ENCODE assay signal across 17 mouse cellular contexts in genomic region chr3:153929526-153929925, GRCm38 (mm10). TPM values are rescaled to one million over a fixed set of nuclear protein-coding genes. Genes with fewer than 3 reads are reported as not detected.
DNase-seq lines count a peak whose midpoint lies in the region; ATAC-seq and TF ChIP-seq lines count a peak whose summit lies in the region.
"Had no signal": no experiment of that assay in that cellular context is flagged by ENCODE, and none has a peak within 500 bp of the region (broad histone marks: within the 10 kb centered on the region; RNA-seq: fewer than 3 reads in every experiment).

No protein-coding gene starts in this region.

- peak; percentile 96 for DNase-seq in liver, adult 2 months (ENCODE audit: extremely low read depth, low read depth, low spot score)
- no peak for DNase-seq in liver, embryonic 11.5 days (ENCODE audit: low spot score)
- DNase-seq in CD4-positive, CD25-positive, alpha-beta regulatory T cell, adult 2 months (ENCODE audit: low read depth, low spot score): peak; percentile 69
- no peak for DNase-seq in heart, embryonic 10.5 days (ENCODE audit: low spot score)
- DNase-seq in layer of hippocampus, adult 9-11 months: no peak
- DNase-seq: adrenal gland, adult 2 months; cerebellum, postnatal 25 days; lung, adult 18-20 months; lung, postnatal 4 days had no signal

- no peak for ATAC-seq in liver, embryonic 11.5 days (replicated peaks; ENCODE audit: low FRiP score)
- peak; percentile 67 for ATAC-seq in erythroid progenitor cell, adult 5-6 weeks (replicated peaks; ENCODE audit: low FRiP score, poor library complexity, severe bottlenecking)
- peak; percentile 79 for ATAC-seq in megakaryocyte-erythroid progenitor cell, adult 5-6 weeks (replicated peaks; ENCODE audit: low FRiP score, low TSS enrichment, poor library complexity, severe bottlenecking)
- ATAC-seq: forebrain, embryonic 16.5 days; intestine, embryonic 16.5 days; midbrain, embryonic 13.5 days had no signal

- H3K79me2 ChIP-seq in liver, adult 2 months (ENCODE audit: control insufficient read depth, insufficient read depth, low read length): no peaks in the 10 kb centered on the region

- H3K4me1 ChIP-seq in liver, adult 2 months (ENCODE audit: control insufficient read depth, insufficient read depth, low read length): peaks cover 23% of the 10 kb centered on the region
- no peaks in the 10 kb centered on the region for H3K4me1 ChIP-seq in liver, embryonic 11.5 days (replicated peaks; ENCODE audit: control insufficient read depth, insufficient read depth, low read length)
- H3K4me1 ChIP-seq in heart, embryonic 10.5 days: no peaks in the 10 kb centered on the region
- H3K4me1 ChIP-seq: hindbrain, embryonic 13.5 days; limb, embryonic 10.5 days; midbrain, embryonic 13.5 days had no signal

- H3K4me2 ChIP-seq in liver, embryonic 11.5 days: no peak overlapping the region
- H3K4me2 ChIP-seq: hindbrain, embryonic 13.5 days; midbrain, embryonic 13.5 days had no signal

- H3K9ac ChIP-seq in liver, adult 2 months (ENCODE audit: low read depth, low read length): no peak overlapping the region
- no peak overlapping the region for H3K9ac ChIP-seq in liver, embryonic 11.5 days (ENCODE audit: low read depth, low read length)
- H3K9ac ChIP-seq: hindbrain, embryonic 13.5 days; midbrain, embryonic 13.5 days had no signal

- H3K27ac ChIP-seq in liver, adult 2 months (replicated peaks; ENCODE audit: insufficient read depth, low read depth, low read length): peak overlapping the region; percentile 53
- H3K27ac ChIP-seq in liver, embryonic 11.5 days (ENCODE audit: low read depth, low read length): no peak overlapping the region
- H3K27ac ChIP-seq in heart, embryonic 10.5 days: no peak overlapping the region
- H3K27ac ChIP-seq: hindbrain, embryonic 13.5 days; limb, embryonic 10.5 days; midbrain, embryonic 13.5 days had no signal

- no peak overlapping the region for H3K4me3 ChIP-seq in liver, adult 2 months (ENCODE audit: insufficient read depth, low read depth, low read length)
- no peak overlapping the region for H3K4me3 ChIP-seq in liver, embryonic 11.5 days (ENCODE audit: low read depth, low read length)
- H3K4me3 ChIP-seq in heart, embryonic 10.5 days: no peak overlapping the region
- H3K4me3 ChIP-seq: hindbrain, embryonic 13.5 days; limb, embryonic 10.5 days; midbrain, embryonic 13.5 days had no signal

- H3K27me3 ChIP-seq in liver, adult 2 months (ENCODE audit: control insufficient read depth, insufficient read depth, low read length): no peaks in the 10 kb centered on the region
- no peaks in the 10 kb centered on the region for H3K27me3 ChIP-seq in liver, embryonic 11.5 days (replicated peaks; ENCODE audit: control insufficient read depth, insufficient read depth, low read length)
- H3K27me3 ChIP-seq in heart, embryonic 10.5 days (ENCODE audit: insufficient read depth, poor library complexity, severe bottlenecking): no peaks in the 10 kb centered on the region
- H3K27me3 ChIP-seq: hindbrain, embryonic 13.5 days; midbrain, embryonic 13.5 days had no signal

- no peaks in the 10 kb centered on the region for H3K9me3 ChIP-seq in liver, embryonic 11.5 days (ENCODE audit: control insufficient read depth, low read length)
- no peaks in the 10 kb centered on the region for H3K9me3 ChIP-seq in heart, embryonic 10.5 days
- H3K9me3 ChIP-seq: hindbrain, embryonic 13.5 days; limb, embryonic 10.5 days; midbrain, embryonic 13.5 days had no signal

- no peak for TF ChIP-seq CTCF in liver, adult 2 months (IDR thresholded peaks at IDR 0.05; ENCODE audit: low read depth, low read length)

- WGBS in liver, adult 2 months: 23% methylated on average over 11 of the region's 11 CpGs
- WGBS in liver, embryonic 11.5 days: 88% methylated on average over 11 of the region's 11 CpGs
- WGBS in heart, embryonic 10.5 days: 94% methylated on average over 11 of the region's 11 CpGs

- TF ChIP-seq POLR2A in liver, adult 2 months (IDR thresholded peaks at IDR 0.05; ENCODE audit: extremely low read depth, insufficient read depth, low read length): no peak

- peaks cover 34% of the 10 kb centered on the region for H3K36me3 ChIP-seq in liver, adult 2 months (ENCODE audit: control insufficient read depth, insufficient read depth, low read length)
- peaks cover 29% of the 10 kb centered on the region for H3K36me3 ChIP-seq in liver, embryonic 11.5 days (ENCODE audit: control insufficient read depth, insufficient read depth, low read length)
- H3K36me3 ChIP-seq in heart, embryonic 10.5 days: peaks cover 82% of the 10 kb centered on the region

RNA-seq across cellular contexts. Expression of gene Acadm, which starts 14.9 kb away (rescaled TPM):
- total RNA-seq in liver, adult 2 months (2014; rRNA removed): 320 and 383 TPM in 2 replicates
- 91.8 and 151 TPM in 2 replicates for polyA plus RNA-seq in liver, adult 2 months (2012; rRNA removed)
- 68.9 and 75.3 TPM in 2 replicates for polyA plus RNA-seq in liver, embryonic 11.5 days (2014; fragmentation: Nextera tagmentation; extraction: Ambion mirVana)
- 16.3 and 18.0 TPM in 2 replicates for total RNA-seq in erythroid progenitor cell, adult 5-6 weeks (2015; ENCODE audit: low replicate concordance)
- total RNA-seq in erythroid progenitor cell, adult 5-6 weeks (2017; ENCODE audit: low replicate concordance): 8.3 and 38.5 TPM in 2 replicates
- 69.9 and 82.5 TPM in 2 replicates for total RNA-seq in megakaryocyte-erythroid progenitor cell, adult 5-6 weeks (2014; fragmentation: Nextera tagmentation)
- total RNA-seq in megakaryocyte-erythroid progenitor cell, adult 5-6 weeks (2017): 201 and 332 TPM in 2 replicates
- polyA plus RNA-seq in heart, embryonic 10.5 days (2016; fragmentation: Nextera tagmentation; extraction: Ambion mirVana): 91.2 and 141 TPM in 2 replicates

RNA-seq across cellular contexts. Expression of gene Rabggtb, which starts 16.7 kb away (rescaled TPM):
- total RNA-seq in liver, adult 2 months (2014; rRNA removed): 57.5 and 57.8 TPM in 2 replicates
- 26.7 and 38.6 TPM in 2 replicates for polyA plus RNA-seq in liver, adult 2 months (2012; rRNA removed)
- polyA plus RNA-seq in liver, embryonic 11.5 days (2014; fragmentation: Nextera tagmentation; extraction: Ambion mirVana): 86.9 and 95.9 TPM in 2 replicates
- total RNA-seq in erythroid progenitor cell, adult 5-6 weeks (2015; ENCODE audit: low replicate concordance): 174 and 210 TPM in 2 replicates
- total RNA-seq in erythroid progenitor cell, adult 5-6 weeks (2017; ENCODE audit: low replicate concordance): 142 and 143 TPM in 2 replicates
- 211 and 271 TPM in 2 replicates for total RNA-seq in megakaryocyte-erythroid progenitor cell, adult 5-6 weeks (2014; fragmentation: Nextera tagmentation)
- 274 and 354 TPM in 2 replicates for total RNA-seq in megakaryocyte-erythroid progenitor cell, adult 5-6 weeks (2017)
- 56.8 and 57.2 TPM in 2 replicates for polyA plus RNA-seq in heart, embryonic 10.5 days (2016; fragmentation: Nextera tagmentation; extraction: Ambion mirVana)

RNA-seq across cellular contexts. Expression of gene Msh4, which starts 23.6 kb away (rescaled TPM):
- total RNA-seq in liver, adult 2 months (2014; rRNA removed): 0.07 and 0.09 TPM in 2 replicates
- polyA plus RNA-seq in liver, adult 2 months (2012; rRNA removed): not detected in 2 replicates
- polyA plus RNA-seq in liver, embryonic 11.5 days (2014; fragmentation: Nextera tagmentation; extraction: Ambion mirVana): 0.09 and 0.11 TPM in 2 replicates
- 0.72 TPM in 1 of 2 replicates, not detected in the other for total RNA-seq in erythroid progenitor cell, adult 5-6 weeks (2015; ENCODE audit: low replicate concordance)
- not detected in 2 replicates for total RNA-seq in erythroid progenitor cell, adult 5-6 weeks (2017; ENCODE audit: low replicate concordance)
- total RNA-seq in megakaryocyte-erythroid progenitor cell, adult 5-6 weeks (2014; fragmentation: Nextera tagmentation): 0.17 and 0.49 TPM in 2 replicates
- not detected in 2 replicates for total RNA-seq in megakaryocyte-erythroid progenitor cell, adult 5-6 weeks (2017)
- 0.09 and 0.11 TPM in 2 replicates for polyA plus RNA-seq in heart, embryonic 10.5 days (2016; fragmentation: Nextera tagmentation; extraction: Ambion mirVana)
- polyA plus RNA-seq: adrenal gland, adult 2 months had no signal

RNA-seq across cellular contexts. Expression of gene Slc44a5, which starts 43.7 kb away (rescaled TPM):
- not detected in 2 replicates for total RNA-seq in liver, adult 2 months (2014; rRNA removed)
- not detected in 2 replicates for polyA plus RNA-seq in liver, adult 2 months (2012; rRNA removed)
- 0.93 and 1.1 TPM in 2 replicates for polyA plus RNA-seq in liver, embryonic 11.5 days (2014; fragmentation: Nextera tagmentation; extraction: Ambion mirVana)
- total RNA-seq in erythroid progenitor cell, adult 5-6 weeks (2015; ENCODE audit: low replicate concordance): 1.4 TPM in 1 of 2 replicates, not detected in the other
- 0.13 TPM in 1 of 2 replicates, not detected in the other for total RNA-seq in erythroid progenitor cell, adult 5-6 weeks (2017; ENCODE audit: low replicate concordance)
- total RNA-seq in megakaryocyte-erythroid progenitor cell, adult 5-6 weeks (2014; fragmentation: Nextera tagmentation): not detected in 2 replicates
- 0.28 TPM in 1 of 2 replicates, not detected in the other for total RNA-seq in megakaryocyte-erythroid progenitor cell, adult 5-6 weeks (2017)
- 1.0 and 1.1 TPM in 2 replicates for polyA plus RNA-seq in heart, embryonic 10.5 days (2016; fragmentation: Nextera tagmentation; extraction: Ambion mirVana)
- total RNA-seq: adrenal gland, adult 2 months; neutrophil, adult 5-6 weeks had no signal

Comparison
In these comparisons a context has a peak if more than half of its experiments do, and no peak if none do; other contexts are left out.
1. DNase-seq: peak in liver, adult 2 months (single experiment) and CD4-positive, CD25-positive, alpha-beta regulatory T cell, adult 2 months (single experiment); none in liver, embryonic 11.5 days (single experiment), heart, embryonic 10.5 days (single experiment) and layer of hippocampus, adult 9-11 months (single experiment).